Mouse (Mus musculus) c-Kit-positive CD71-negative TER-119-negative erythroid progenitor cells, embryonic 14.5 days (primary cell): ENCODE measurements around the gene Gm20388.

Experiments used
- DNase-seq: peaks from one replicate; pipeline ENCODE4 v3.0.0-alpha.2; 2013; ENCODE audit warnings: low read depth

Gm20388 gene

DNA sequence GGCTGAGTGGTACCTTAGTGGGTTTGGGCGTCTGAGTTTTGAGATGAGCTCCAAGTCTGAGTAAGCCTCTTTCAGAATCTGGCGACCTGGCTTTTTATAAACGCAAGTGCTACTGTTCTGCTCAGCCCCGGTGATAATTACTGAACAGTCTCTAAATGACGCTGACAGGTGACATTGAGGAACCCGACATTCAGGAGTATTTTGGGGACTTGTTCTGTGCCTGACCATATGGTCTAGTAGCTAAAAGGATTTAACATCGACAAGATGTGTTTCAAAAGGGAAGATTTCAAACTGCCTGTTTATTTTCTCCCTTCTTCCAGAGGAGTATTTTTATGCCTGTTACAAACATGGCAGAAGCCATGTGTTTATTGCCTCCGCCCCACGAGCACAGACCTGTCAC is 4382.3 kb downstream of the Gm20388 start:
- DNase-seq: no peak

DNA sequence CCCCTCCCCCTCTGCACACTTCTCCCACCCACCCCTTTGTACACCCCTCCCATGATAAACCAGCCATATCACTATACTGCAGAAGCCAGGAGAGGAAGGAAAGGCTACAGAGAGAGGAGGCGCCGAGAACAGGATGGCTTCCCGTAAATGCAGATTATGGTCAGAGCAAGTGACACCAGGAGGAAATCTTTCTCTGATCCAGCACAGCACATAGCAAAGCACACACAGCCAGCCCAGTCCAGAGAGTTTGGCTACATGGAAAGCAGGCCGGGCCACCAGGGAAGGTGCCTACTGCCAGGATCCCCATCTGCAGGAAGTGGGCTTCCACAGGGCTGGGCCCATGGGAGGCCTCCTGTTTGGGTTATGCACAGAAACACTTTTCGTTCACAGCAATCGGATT is 4383.8 kb downstream of the Gm20388 start:
- DNase-seq: no peak

GRCm38 (mm10) chr8:124294900-124295299 is 4384.3 kb downstream of the Gm20388 start:
- no peak for DNase-seq

DNA sequence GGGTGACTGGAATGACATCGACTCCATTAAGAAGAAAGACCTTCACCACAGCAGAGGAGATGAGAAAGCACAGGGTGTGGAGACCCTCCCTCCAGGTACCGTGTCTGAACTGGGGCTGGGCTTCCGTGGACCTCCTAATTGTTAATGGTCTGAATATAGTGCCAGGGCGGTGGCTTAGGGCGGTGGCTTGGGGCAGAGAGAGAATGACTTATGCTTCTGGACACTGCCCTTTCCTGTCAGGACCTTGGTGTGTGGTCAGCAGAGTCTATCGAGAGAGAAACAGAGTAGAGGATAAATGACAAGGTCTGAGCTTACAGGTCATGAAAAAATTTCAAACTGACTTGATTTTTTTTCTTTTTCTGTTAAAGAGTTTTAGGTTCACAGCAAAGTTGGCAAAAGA is 4384.7 kb downstream of the Gm20388 start:
- DNase-seq: no peak

DNA sequence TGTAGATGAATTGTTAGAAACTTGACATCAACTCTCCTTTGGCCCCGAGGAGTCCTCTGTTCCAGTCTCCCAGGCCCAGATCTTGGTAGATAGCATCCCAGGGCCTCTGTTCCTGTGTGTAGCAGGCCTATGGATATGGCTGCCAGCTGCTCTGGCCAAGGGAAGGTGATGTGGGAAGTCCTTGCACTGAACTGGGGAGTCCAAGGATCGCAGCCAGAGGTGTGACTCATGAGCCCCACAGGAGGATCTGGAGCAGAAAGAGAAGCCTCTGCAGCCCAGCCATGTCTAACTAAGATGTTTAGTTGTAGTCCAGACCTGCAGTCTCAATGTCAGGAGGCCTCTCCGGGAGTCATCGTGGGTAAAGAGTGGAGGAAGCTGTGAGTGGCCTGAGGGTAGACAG is 4390.9 kb downstream of the Gm20388 start:
- no peak for DNase-seq

DNA sequence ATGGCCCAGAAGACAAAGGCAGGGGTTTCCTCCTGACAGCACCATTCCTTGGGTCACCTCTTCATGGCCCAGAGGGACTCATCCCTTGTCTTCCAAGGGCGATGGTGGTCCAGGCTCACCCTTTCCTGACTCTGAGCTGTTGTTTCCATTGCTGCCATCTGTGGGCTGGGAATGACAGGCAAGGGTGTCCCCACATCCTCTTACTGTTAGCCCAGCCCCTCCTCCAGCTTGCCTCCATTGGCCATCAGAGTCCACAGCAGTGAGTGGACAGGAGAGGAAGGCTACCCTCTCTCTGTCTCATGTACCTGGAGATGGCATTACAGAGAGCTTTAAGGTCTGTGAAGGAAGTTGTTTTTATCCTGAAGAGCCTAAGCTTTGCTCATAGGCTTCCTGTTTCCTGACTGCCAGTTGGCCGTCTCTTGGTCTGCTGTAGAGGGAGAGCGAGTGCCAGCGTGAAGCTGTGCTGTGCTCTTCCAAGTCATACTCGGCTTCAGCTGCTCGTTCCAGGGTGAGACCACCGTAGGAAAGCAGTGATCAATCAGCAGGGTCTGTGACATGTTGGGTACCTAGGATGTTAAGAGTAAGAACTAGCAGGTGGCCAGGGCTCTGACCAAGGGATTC is 4391.4 kb downstream of the Gm20388 start:
- no peak for DNase-seq

- DNase-seq: no peak
Measured at GRCm38 (mm10) chr8:124303211-124303902, 4392.7 kb downstream of the Gm20388 start.

DNA sequence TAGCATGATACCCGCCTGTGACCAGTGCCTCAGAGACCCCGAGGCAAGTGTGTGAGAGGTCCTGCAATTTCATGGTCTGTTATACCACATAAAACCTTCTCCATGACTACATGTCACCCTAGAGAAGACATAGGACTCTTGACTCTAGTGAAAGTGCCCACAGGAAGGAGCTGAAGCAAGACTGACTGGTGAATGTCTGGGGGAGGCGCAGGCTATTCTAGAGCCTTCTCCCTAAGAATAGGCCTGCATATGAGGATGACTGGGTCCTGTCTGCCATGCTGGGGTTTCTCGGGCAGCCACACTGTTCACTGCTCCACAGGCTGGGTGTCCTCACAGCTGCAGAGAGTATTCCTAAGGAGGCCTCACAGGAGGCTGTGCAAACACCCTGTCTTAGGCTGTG is 4393.5 kb downstream of the Gm20388 start:
- DNase-seq: no peak

- DNase-seq: no peak
Measured at GRCm38 (mm10) chr8:124306574-124306973, 4395.9 kb downstream of the Gm20388 start.

DNA sequence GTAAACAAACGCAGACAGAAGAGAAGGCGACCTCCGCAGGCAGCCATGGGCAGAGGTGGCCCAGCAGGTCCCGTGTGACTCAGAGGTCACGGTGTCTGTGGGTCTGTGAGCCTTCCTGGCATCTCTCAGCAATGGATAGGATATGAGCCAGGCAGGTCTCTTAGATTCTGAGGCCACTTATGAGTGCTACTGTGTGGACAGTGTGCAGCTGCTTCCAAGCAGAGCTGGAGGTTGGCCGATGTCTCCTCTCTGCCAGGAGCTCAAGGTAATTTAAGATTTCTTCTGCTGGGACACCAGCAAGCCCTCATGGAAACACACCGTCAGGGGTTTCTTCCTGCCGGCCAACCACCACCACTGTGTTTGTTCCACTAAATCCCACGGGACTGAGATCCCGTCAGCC is 4397.1 kb downstream of the Gm20388 start:
- no peak for DNase-seq

DNA sequence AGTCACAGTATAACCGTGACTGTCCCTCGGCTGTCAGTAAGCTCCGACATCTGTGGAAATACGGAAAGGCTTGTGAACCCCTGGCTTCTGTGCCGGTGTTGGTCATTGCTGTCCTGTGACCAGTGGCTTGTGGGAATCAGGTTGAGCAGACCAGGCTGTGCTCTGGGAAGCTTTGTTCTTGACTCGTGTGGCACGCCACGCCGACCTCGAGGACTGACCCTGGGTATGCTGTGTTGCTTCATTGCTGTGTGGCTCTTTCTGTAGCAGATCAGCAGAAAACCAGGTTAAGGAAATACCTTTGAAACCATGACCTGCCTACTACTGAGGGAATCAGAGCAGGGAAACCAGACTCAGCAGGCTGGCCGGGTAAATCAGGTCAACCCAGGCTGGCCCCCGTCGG is 4399.9 kb downstream of the Gm20388 start:
- no peak for DNase-seq

GRCm38 (mm10) chr8:124311111-124311510 is 4400.5 kb downstream of the Gm20388 start:
- DNase-seq: no peak

DNA sequence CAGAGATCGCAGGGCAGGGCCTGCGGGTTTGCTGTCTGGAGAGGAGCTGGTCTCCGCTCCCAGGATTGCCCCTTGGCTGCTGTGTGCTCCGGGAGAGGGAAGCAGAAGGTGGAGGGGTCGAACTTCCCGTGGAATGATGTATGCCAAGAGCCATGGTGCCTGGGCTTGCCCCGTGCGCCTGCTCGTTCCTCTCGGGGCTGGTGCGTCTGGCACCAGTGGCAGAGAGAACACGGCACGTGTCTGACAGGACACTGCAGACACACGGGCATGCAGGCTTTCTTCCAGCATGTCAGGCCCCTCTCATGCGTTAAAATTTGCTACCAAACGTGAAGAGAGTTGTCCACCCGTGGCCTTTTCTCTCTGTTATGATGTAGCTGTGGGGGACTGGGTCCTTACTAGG is 4401.1 kb downstream of the Gm20388 start:
- no peak for DNase-seq

DNA sequence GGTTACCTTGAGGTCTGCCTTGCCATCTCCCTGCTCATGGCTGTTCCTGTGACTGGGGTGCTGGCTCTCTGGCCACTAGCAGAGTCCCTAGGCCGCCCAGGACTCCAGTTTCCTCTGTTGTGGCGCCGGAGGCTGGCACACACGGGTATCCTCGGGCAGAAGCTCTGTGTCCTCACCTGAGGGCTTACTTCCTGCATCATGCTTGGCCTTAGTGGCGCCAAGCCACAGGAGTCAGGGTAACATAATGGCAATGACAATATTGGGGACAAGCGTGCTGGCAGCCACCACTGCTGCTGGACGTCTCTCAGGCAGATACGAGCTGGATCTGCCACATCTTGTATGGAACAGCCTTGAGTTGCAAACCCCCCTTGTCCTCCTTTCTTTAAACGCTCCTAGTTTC is 4401.6 kb downstream of the Gm20388 start:
- no peak for DNase-seq

DNA sequence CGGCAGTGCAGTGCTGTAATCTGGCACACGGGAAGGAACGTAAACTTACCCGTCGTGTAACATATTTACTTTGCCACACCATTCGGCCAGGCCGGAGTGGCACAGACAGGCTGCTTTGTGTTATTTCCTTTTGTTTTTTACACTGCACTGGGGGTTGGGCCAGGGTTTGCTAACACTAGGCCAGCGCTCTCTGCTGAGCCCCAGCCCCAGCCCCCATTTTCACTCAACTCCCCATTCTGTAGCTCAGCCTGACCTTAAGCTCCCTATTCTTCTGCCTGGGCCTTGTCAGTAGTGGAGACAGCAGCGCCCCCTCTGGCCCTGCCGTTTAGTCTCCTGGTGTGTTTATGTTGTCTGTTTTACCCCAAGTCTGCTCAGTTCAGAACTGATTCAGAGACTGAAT is 4404.2 kb downstream of the Gm20388 start:
- DNase-seq: no peak

- DNase-seq: no peak
Measured at GRCm38 (mm10) chr8:124316466-124317136, 4406.0 kb downstream of the Gm20388 start.

DNA sequence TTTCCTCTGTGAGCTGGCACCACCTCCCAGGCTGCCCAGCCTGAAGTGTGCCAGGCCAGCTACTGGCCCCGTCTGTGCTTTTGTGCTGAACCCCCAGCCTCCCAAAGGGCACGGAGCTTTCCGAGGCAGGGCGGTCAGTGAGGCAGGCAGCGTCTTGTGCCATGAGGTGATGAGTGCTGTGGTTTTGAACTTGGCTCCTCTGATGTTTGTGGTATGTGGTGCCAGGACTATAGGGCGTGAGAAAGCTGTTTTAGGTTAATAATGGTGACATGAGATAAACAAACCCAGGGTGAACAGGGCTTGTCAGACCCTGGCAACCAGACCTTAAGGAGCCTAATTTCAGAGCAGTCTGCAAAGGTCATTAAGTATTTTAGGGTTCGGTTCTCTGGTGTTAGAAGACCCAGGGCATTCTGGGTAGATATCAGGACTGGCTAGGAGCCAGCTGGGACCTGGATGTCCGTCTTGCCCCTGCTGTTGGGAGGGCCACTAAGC is 4406.6 kb downstream of the Gm20388 start:
- DNase-seq: no peak

GRCm38 (mm10) chr8:124317821-124318220 is 4407.2 kb downstream of the Gm20388 start:
- no peak for DNase-seq

DNA sequence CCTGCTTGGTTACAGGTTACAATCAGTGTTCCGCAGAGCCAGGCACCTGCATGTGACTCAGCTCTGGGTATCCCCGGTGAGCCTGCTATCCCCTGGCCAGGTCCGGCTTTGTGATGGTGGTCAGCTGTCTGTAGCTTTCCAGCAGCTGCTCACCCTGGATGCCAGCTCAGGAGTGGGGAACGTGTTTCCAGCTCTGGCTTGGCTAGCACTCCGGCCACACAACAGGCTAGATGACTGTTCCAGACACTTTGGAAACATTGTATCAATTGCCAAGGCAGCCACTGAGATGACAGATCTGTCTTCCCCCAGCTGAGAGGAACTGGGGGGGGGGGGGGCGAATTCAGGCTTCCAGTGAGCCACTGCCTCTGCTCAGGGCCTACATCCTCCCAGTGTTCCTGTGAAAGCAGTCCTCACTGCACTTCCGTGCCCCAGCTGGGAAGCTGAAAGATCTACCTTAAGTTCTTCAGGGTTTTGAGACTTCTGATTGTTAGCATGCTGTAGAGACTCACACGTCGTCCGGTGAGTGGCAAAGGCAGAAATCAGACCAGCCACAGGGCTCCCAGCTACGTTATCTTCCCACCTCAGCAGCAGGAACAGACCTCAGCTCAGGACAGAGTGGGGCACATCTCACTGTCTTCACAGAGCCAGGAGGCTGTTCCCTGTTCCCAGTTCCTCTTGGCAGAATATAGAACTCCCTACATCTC is 4408.1 kb downstream of the Gm20388 start:
- no peak for DNase-seq

DNA sequence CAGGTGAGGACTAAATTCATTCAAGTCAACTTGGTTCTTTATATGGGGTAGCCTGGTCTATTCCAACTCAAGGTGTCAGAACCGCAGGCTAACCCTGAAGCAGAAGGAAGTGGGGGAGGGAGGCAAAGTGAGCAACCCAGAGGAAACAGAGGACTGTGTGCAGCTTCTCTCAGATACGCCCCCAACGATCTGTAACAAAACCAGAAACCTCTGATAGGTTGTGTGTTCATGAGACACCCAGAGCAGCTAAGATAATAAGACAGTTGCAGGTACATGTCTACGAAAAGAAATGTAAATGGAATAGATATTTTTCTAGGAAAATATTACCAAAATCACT is 4408.6 kb downstream of the Gm20388 start:
- no peak for DNase-seq

DNA sequence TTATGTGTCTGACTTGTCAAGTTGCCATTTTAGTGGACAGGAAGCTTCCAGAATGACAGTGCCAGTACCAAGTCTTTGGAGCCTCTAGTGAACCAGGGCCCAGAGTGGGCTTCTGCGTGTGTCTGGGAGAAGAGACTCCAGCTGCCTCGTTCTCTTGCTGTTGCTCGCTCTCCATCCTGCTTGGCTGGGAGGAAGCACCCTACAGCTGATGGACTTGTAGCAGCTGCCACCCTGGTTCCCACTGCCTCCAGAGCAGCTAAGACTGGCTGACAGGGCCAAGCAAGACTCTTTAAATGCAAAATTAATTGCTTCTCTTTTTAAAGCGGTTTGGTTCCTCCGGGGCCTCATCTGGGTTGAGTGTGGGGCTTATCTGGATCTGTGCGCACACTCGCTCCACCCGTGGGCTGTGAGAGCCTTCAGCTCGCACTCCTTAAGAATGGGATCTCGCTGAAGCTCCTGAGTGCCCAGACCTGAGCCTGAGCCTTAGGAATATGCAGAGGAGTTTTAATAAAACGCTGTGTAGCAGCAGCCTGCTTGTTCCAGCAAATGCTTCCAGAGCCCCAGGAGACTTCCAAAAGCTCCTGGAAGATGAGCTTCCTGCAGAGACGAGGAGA is 4410.7 kb downstream of the Gm20388 start:
- no peak for DNase-seq

DNA sequence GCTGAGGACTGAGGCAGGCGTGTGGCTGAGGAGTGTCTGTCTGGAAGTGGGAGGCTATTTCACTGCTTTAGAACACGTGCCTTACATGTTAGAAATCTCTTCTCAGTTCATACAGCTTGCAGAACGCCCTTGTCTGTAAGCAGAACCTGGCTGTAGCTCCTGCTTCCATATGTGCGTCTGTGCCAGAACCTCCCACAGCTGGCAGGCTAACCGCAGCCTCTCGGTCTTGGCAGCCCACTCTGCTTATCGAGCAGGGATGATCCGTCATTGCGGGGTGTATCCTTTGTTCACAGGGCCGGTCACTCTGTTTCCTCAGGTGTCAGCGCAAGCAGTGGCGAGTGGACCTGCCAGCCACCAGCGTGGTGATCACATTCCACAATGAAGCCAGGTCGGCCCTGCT is 4412.7 kb downstream of the Gm20388 start:
- DNase-seq: no peak
